Mouse (Mus musculus) gastrocnemius, adult 2 months (tissue): Measurements from ENCODE around the gene Igtp. TPM values are rescaled to one million over a fixed set of nuclear protein-coding genes. Genes with fewer than 3 reads are reported as not detected.
"Not testable (repeated sequence)": the region's sequence is repeated elsewhere in the genome, so short reads cannot be mapped to it uniquely, and the experiment has no call there.

Source experiments
- DNase-seq: peaks from one replicate; pipeline ENCODE4 v3.0.0; 2022
- H3K27ac ChIP-seq: fragments of 200-600 bp; 2 replicates; pipeline ENCODE4 v1.8.1; 2022; ENCODE audit warnings: mild to moderate bottlenecking
- H3K4me3 ChIP-seq: fragments of 200-600 bp; 2 replicates; pipeline ENCODE4 v1.8.1; 2022; ENCODE audit warnings: mild to moderate bottlenecking, moderate library complexity
- CTCF ChIP-seq: fragments of 200-600 bp; IDR thresholded peaks from 2 replicates; pipeline ENCODE4 v1.8.1; 2022; ENCODE audit warnings: antibody characterized with exemption, mild to moderate bottlenecking, moderate library complexity
- intact Hi-C: fragments of 180-260 bp; cut with DNase I; formaldehyde crosslinking; loops from one replicate; pipeline ENCODE4 v1.15.1; 2025
- long read RNA-seq, 2 experiments: library from polyadenylated mRNA; stranded (forward); transcript quantifications; one replicate each; pipeline ENCODE4 v2.0.0; 2021
- total RNA-seq, 2 experiments: library from RNA; stranded (reverse); gene quantifications; 2 replicates each; pipeline ENCODE4 v1.2.3; 2021

The Igtp gene
- total RNA-seq, result 1 to 10 TPM; 6.5 to 9.7 TPM
- long read RNA-seq, experiment 1, transcript Igtp-201 (3 exons, 2,022 nt), result major isoform, 5 of 6 reads
- long read RNA-seq, experiment 1, partial matches to known transcripts, result 0 of 6 reads
- long read RNA-seq, experiment 1, other reads (novel, unspliced or antisense), result 0 of 6 reads
- long read RNA-seq, experiment 2, transcript Igtp-201 (3 exons, 2,022 nt), result major isoform, 11 of 11 reads
- long read RNA-seq, experiment 2, partial matches to known transcripts, result 0 of 11 reads
- long read RNA-seq, experiment 2, other reads (novel, unspliced or antisense), result 0 of 11 reads

DNA sequence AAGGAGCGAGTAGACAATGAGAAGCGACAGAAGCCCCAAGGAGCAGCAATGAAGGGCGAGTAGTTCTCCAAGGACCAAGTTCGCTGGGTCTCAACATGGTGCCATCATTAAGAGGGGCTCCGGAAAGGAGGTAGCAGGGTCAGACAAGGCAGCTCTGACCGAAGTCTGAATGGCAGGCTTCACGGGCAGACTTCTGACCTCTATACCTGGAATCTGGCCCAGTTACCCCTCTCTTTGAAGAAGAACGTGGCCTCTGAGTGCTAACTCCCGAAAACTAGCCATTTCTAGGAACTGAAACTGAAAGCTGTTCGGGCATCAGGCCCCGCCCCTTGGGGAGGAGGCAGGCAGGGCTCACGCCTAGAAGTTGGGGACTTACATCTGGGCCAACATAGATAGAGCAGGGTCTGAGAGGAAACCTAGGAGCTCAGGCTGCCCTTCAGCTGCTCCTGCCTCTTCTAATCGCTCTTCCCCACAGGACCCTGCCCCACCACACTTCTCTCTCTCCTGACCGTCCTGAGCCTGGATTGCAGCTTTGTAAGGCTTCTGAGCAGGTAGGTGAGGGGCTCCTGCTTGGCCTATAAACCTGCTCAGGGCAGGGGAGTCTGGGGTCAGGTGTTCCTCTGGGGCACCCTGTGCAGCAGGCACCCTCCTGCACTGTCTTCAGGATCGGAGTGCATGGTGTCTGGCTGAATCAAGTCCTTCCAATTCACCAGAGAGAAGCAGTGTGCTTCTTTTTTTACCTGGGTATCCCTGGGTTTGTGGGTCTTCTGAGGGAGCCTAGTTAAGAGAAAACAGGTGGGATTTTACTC lies at the start of gene Igtp, which contains the start of gene Irgm2:
TSS of gene Igtp (plus strand) at position 328 of the 809 bp plus-strand sequence.
TSS of gene Irgm2 (plus strand) at position 390 of the 809 bp plus-strand sequence.
- intact Hi-C loops, result not testable (repeated sequence)
- peak; percentile 85 for DNase-seq

GRCm38 (mm10) chr11:58155458-58155857 lies 43.9 kb upstream of the Igtp start:
- Histone ChIP-seq H3K27ac (no peak overlapping the region), H3K4me3 (no peak overlapping the region)
- intact Hi-C loops, result no loop called here
- DNase-seq, result no peak
- no peak for TF ChIP-seq CTCF

More for the DNA sequence above, at the start of gene Igtp, which contains the start of gene Irgm2:
- Histone ChIP-seq H3K27ac (peak within 1 kb of the TSS; percentile 95), H3K4me3 (peak within 1 kb of the TSS; percentile 95)

GRCm38 (mm10) chr11:58156871-58157270 lies 42.5 kb upstream of the Igtp start:
- intact Hi-C loops, result no loop called here
- Histone ChIP-seq H3K4me3 (no peak overlapping the region), H3K27ac (no peak overlapping the region)
- no peak for DNase-seq
- TF ChIP-seq CTCF, result no peak

- H3K27ac ChIP-seq, result no peak overlapping the region
- H3K4me3 ChIP-seq, result no peak overlapping the region
- peak; percentile 34; the same call in 1 of the 2 replicates for TF ChIP-seq CTCF
- intact Hi-C loops, result loop anchor here (5.0 kb wide), 1 partner anchor 48 kb away; no protein-coding TSS in a partner anchor
- DNase-seq, result no peak
Measured at GRCm38 (mm10) chr11:58165072-58165471, 34.3 kb upstream of the Igtp start.

- TF ChIP-seq CTCF, result no peak
- Histone ChIP-seq H3K4me3 (peak overlapping the region; percentile 85), H3K27ac (peak overlapping the region; percentile 91)
- intact Hi-C loops, result loop anchor here (5.0 kb wide), 1 partner anchor 50 kb away; no protein-coding TSS in a partner anchor
- no peak for DNase-seq
Measured at GRCm38 (mm10) chr11:58167822-58168166, 31.6 kb upstream of the Igtp start.

DNA sequence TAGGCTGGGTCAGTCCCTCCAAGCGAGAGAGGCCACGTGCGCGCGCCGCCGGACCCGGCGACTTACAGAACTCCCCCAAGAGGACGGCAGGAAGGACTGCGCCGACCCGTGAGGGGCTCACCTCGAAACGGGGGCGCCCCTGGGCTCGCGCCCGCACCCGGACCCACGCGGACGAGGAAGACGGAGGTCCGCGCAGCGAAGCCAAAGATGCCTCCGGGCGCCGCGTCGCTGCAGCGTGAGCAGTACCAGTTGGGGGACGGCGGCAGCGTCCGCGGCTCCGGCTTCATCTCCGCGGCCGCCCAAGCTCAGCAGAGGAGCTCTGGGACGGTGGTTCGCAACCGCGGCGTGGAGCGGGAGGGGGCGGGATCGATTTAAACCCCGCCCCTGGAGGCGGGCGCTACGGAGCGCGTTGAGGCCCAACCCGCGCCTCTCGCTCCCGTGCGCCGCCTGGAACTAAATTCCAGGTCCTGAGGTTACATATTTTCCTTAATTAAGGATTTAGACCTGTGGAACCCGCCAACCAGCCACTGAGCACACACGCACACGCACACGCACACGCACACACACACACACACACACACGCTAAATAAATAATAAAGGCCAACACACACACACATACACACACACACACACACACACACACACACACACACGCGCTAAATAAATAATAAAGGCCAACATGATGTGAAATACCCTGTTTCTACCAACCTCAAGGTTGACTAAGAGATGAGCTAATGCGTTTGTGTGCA lies 31.0 kb upstream of the Igtp start, which contains the start of gene Gemin5:
TSS of gene Gemin5 (minus strand) at position 373 of the 749 bp plus-strand sequence.
- intact Hi-C loops, result loop anchor here (5.0 kb wide), 1 partner anchor 51 kb away; no protein-coding TSS in a partner anchor
- peak; percentile 11; the same call in 1 of the 2 replicates for TF ChIP-seq CTCF
- DNase-seq, result peak; percentile 89

GRCm38 (mm10) chr11:58169666-58170065 lies 29.7 kb upstream of the Igtp start:
- TF ChIP-seq CTCF, result no peak
- Histone ChIP-seq H3K4me3 (no peak overlapping the region), H3K27ac (no peak overlapping the region)
- intact Hi-C loops, result loop anchor here (2.0 to 5.0 kb wide), 2 partner anchors 52 to 133 kb away; no protein-coding TSS in a partner anchor
- DNase-seq, result no peak

More for the DNA sequence above, 31.0 kb upstream of the Igtp start, which contains the start of gene Gemin5:
- Histone ChIP-seq H3K27ac (peak within 1 kb of the TSS; percentile 91), H3K4me3 (peak within 1 kb of the TSS; percentile 85)

DNA sequence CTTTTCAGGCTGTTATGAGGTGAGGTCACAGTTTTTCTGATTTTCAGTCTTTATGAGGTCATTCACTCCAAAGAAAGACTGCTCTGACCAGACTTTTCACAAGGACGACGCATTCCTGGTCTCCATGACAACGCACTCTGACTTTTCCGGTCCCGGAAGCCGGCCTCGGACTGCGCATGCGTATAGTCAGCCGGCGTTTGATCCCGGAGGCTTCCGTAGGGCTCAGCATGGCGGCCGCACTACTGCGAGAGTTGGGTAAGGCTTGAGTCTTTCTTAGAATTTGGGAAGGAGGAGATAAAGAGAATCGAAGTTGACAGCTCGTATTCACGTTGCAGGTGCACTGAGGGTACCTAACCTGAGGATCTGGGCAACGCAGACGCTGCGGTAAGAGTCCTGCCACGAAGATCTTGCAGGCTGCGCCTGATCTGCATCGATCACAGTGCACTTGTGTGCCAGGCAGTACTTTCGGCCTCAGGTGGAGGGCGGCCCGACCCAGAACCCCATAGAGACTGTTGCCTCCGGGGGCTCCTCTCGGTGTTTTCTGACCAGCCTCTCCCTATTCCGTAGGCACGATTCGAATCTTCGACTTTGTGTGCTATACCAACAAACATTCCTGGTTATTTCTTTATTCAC lies 27.8 kb upstream of the Igtp start, which contains the start of gene Mrpl22:
TSS of gene Mrpl22 (plus strand) at position 203 of the 633 bp plus-strand sequence.
- intact Hi-C loops, result loop anchor here (2.0 kb wide), 1 partner anchor 131 kb away; no protein-coding TSS in a partner anchor
- Histone ChIP-seq H3K27ac (peak within 1 kb of the TSS; percentile 92), H3K4me3 (peak within 1 kb of the TSS; percentile 74)
- DNase-seq, result peak; percentile 97
- no peak for TF ChIP-seq CTCF

GRCm38 (mm10) chr11:58179563-58179962 lies 19.8 kb upstream of the Igtp start:
- peak; percentile 68 for DNase-seq
- Histone ChIP-seq H3K27ac (peak overlapping the region; percentile 56; the same call in 1 of the 2 replicates), H3K4me3 (no peak overlapping the region)
- peak; percentile 79 for TF ChIP-seq CTCF
- intact Hi-C loops, result loop anchor here (1.0 kb wide), 1 partner anchor 46 kb away; no protein-coding TSS in a partner anchor

DNA sequence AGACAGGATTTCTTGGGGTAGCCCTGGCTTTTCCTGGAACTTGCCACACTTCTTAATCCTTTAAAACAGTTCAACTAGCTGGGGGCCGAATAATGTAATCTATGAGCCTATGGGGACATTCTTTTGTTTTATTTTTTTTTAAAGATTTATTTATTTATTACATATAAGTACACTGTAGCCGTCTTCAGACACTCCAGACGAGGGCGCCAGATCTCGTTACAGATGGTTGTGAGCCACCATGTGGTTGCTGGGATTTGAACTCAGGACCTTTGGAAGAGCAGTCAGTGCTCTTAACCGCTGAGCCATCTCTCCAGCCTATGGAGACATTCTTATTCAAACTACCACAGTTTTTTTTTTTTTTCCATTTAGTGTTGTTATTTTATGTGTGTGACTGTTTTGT lies 19.4 kb upstream of the Igtp start:
- H3K4me3 ChIP-seq, DNase-seq: not testable (repeated sequence)
- intact Hi-C loops, result loop anchor here (1.0 to 5.0 kb wide), 2 partner anchors 45 to 222 kb away; no protein-coding TSS in a partner anchor
- H3K27ac ChIP-seq, result peak overlapping the region; percentile 56; the same call in 1 of the 2 replicates

- intact Hi-C loops, result loop anchor here (5.0 kb wide), 1 partner anchor 222 kb away; no protein-coding TSS in a partner anchor
- no peak overlapping the region for H3K27ac ChIP-seq
- H3K4me3 ChIP-seq, result no peak overlapping the region
- no peak for TF ChIP-seq CTCF
- no peak for DNase-seq
Measured at GRCm38 (mm10) chr11:58180756-58181155, 18.6 kb upstream of the Igtp start.
